Mouse (Mus musculus) CD4-positive naive resting alpha-beta T cell, adult 57 days (primary cell): ENCODE measurements around the gene Caap1. TPM values are rescaled to one million over a fixed set of nuclear protein-coding genes. Genes with fewer than 3 reads are reported as not detected.

Experiments used
- total RNA-seq: library from RNA; stranded (reverse); gene quantifications from one replicate; pipeline ENCODE4 v1.2.4, GENCODE M21; 2023

The Caap1 gene
- 13.5 TPM for total RNA-seq

DNA sequence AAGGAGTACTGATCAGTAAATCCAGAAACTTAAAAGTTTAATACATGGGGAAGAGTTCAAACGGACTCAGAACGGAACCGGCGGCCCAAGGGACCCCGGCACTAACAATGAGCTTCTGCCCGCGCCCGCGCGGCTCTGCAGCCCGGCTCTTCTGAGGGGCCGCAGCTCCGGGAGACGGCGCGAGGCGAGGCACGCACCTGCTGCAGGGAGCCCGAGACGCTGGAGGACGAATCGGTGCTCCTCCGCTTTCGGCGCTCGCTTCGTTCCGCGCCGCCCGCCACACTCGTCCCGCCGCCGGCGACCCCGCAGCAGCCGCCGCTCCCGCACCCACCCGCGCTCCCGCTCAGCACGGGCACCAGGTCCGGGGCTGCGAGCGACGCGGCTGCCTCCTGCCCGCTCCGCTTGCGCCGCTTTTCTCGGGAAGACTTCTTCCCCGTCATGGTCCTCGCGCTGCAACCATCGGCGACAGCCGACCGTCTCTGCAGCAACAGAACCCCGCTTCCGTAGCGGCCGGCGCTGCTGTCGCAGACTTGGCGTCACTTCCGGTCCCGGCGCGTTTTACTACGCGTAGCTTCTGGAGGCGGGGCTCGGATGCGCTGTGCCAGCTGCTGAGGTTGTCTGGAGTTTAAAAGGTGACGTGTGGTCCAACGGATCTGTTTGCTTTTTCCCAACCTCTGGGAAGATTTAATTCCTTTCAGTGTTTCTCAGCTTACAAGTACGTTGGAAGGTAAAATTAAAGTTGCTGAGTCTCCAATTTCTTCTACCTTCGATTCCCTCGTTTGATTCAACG is at the start of gene Caap1, which contains the start of gene Gm10306:
Gene Caap1, minus strand, starts transcription at position 532 of the 790 bp plus-strand sequence.
Gene Gm10306, plus strand, starts transcription at position 282 of the 790 bp plus-strand sequence.

DNA sequence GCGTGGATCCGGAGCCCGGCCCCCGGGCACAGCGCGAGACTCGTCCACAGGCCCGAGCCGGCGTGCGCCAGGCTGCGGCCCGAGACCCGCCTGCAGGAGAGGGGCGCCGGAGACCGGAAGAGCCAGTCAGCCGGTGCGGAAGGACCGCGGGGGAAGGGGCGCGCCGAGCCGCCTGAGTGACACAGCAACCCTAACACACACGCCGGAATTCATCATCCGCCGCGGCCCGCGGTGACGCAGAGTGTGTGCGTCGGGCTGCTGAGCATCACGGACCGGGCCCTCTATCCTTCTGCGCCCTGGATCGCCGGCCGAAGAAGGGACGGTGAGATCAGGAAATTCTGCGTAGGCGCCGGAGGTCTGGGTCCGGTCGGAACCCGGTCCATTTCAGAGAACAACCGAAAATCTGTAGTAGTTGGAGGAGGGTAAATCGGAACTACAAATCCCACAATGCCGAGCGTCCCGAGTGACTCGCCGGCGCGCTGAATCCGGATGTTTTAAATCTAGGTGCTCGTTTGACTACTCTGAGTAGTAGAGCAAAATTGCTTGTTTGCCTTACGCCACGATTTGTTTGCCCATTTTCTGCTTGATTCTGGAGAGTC is 46.5 kb upstream of the Caap1 start, which contains the start of gene Plaa:
Gene Plaa, minus strand, starts transcription at position 214 of the 599 bp plus-strand sequence.

Other genes starting within 250 kb of the Caap1 start
- not detected for gene Gm10306, start 250 bp downstream of the Caap1 start, total RNA-seq
- 47.9 TPM for gene Plaa, start 46.4 kb upstream of the Caap1 start, total RNA-seq
- 3.2 TPM for gene Ift74, start 57.7 kb upstream of the Caap1 start, total RNA-seq
- gene Lrrc19, start 93.3 kb upstream of the Caap1 start, total RNA-seq: not detected
- gene Tek, start 182.5 kb upstream of the Caap1 start, total RNA-seq: 0.21 TPM